ENCODE assay signal across 8 mouse cellular contexts in the genomic region with DNA sequence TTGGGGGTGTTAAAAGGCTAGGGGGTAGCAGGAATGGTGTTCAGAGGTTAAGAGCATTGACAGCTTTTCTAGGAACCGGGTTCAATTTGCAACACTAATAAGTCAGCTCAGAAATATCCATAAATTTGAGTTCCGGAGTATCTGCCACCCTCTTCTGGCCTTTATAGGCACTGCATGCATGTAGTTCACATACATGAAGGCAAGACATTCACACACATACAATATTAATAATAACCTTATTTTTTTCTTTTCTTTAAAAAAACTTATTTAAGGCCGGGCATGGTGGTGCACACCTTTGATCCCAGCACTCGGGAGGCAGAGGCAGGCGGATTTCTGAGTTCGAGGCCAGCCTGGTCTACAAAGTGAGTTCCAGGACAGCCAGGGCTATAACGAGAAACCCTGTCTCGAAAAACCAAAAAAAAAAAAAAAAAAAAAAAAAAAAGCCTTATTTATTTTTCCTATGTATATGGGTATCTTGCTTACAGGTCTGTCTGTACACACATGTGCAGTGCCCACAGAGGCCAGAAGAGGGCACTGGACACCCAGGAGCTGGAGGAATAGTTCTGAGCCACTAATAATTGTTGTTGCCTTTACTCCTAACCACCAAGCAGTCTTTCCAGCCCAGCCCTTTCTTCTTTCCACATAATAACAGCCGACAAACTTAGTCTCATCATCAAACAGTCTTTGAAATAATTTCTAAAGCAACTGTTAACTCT. TPM values are rescaled to one million over a fixed set of nuclear protein-coding genes. Genes with fewer than 3 reads are reported as not detected.
DNase-seq lines count a peak whose midpoint lies in the region; ATAC-seq and TF ChIP-seq lines count a peak whose summit lies in the region.

No protein-coding gene starts in this region.

- WGBS in kidney, adult 2 months: 78% methylated on average over 9 of the region's 9 CpGs
- 94% methylated on average over 9 of the region's 9 CpGs for WGBS in kidney, embryonic 15.5 days
- 91% methylated on average over 9 of the region's 9 CpGs for WGBS in limb, embryonic 14.5 days

- TF ChIP-seq CTCF in kidney, adult 2 months (conservative IDR thresholded peaks at IDR 0.05; ENCODE audit: insufficient read depth, insufficient read length, low read depth, low read length): peak; percentile 89
- TF ChIP-seq CTCF in MEL (IDR thresholded peaks at IDR 0.05 in 2 of 3, conservative IDR thresholded peaks at IDR 0.05 in 1 of 3; ENCODE audit: control insufficient read depth in 1 of 3, insufficient read depth in 1 of 3, low read depth in 2 of 3, low read length in 3 of 3, poor library complexity in 1 of 3, severe bottlenecking in 1 of 3): peak; percentile 71 to 82 (median 76)

- no peaks in the 10 kb centered on the region for H3K79me2 ChIP-seq in MEL (ENCODE audit: control insufficient read depth, insufficient read depth, low read length, poor library complexity)

- no peaks in the 10 kb centered on the region for H3K4me1 ChIP-seq in kidney, adult 2 months (ENCODE audit: control insufficient read depth, insufficient read depth, low read length)
- H3K4me1 ChIP-seq in kidney, embryonic 15.5 days: no peaks in the 10 kb centered on the region
- peaks cover 2 to 4% of the 10 kb centered on the region in 2 experiments; a peak in 2 of 4 replicates for H3K4me1 ChIP-seq in MEL (ENCODE audit: control insufficient read depth in 1 of 2, insufficient read depth in 2 of 2, low read length in 2 of 2)
- H3K4me1 ChIP-seq in limb, embryonic 14.5 days (ENCODE audit: control insufficient read depth, insufficient read depth, low read length): no peaks in the 10 kb centered on the region

- no peak overlapping the region for H3K27ac ChIP-seq in kidney, adult 2 months (ENCODE audit: insufficient read depth, low read depth, low read length)
- no peak overlapping the region for H3K27ac ChIP-seq in kidney, embryonic 15.5 days
- no peak overlapping the region for H3K27ac ChIP-seq in MEL (ENCODE audit: control insufficient read depth, low read depth, low read length)
- no peak overlapping the region for H3K27ac ChIP-seq in limb, embryonic 14.5 days (replicated peaks; ENCODE audit: low read depth, low read length)

- no peak for TF ChIP-seq POLR2A in kidney, adult 2 months (IDR thresholded peaks at IDR 0.05; ENCODE audit: low read depth, low read length)
- no peak for TF ChIP-seq POLR2A in MEL (IDR thresholded peaks at IDR 0.05; ENCODE audit: control insufficient read depth in 1 of 2, insufficient read depth in 1 of 2, low read depth in 1 of 2, low read length in 2 of 2, poor library complexity in 1 of 2)
- TF ChIP-seq POLR2A in limb, embryonic 14.5 days (IDR thresholded peaks at IDR 0.05; ENCODE audit: borderline replicate concordance, extremely low read depth, insufficient read depth, insufficient read length): no peak

- TF ChIP-seq RAD21 in MEL (IDR thresholded peaks at IDR 0.05; ENCODE audit: low read depth, low read length): peak; percentile 75

- no peak overlapping the region for H3K4me2 ChIP-seq in kidney, embryonic 15.5 days
- no peak overlapping the region for H3K4me2 ChIP-seq in limb, embryonic 14.5 days (replicated peaks; ENCODE audit: low read depth, low read length, severe bottlenecking)

- no peaks in the 10 kb centered on the region for H3K9me3 ChIP-seq in kidney, embryonic 15.5 days (replicated peaks)
- H3K9me3 ChIP-seq in MEL (replicated peaks; ENCODE audit: insufficient read depth, low read length): no peaks in the 10 kb centered on the region
- no peaks in the 10 kb centered on the region for H3K9me3 ChIP-seq in limb, embryonic 14.5 days (ENCODE audit: control insufficient read depth, low read length)

- H3K4me3 ChIP-seq in kidney, adult 2 months (ENCODE audit: insufficient read depth, low read depth, low read length): no peak overlapping the region
- no peak overlapping the region for H3K4me3 ChIP-seq in kidney, embryonic 15.5 days (replicated peaks)
- no peak overlapping the region for H3K4me3 ChIP-seq in MEL (ENCODE audit: control insufficient read depth in 1 of 2, insufficient read depth in 1 of 2, low read depth in 2 of 2, low read length in 2 of 2)
- no peak overlapping the region for H3K4me3 ChIP-seq in limb, embryonic 14.5 days (replicated peaks; ENCODE audit: low read length)

- no peaks in the 10 kb centered on the region; the same call in none of the 2 replicates for H3K36me3 ChIP-seq in kidney, adult 2 months (ENCODE audit: control insufficient read depth, insufficient read depth, low read length)
- H3K36me3 ChIP-seq in kidney, embryonic 15.5 days: peaks cover 94% of the 10 kb centered on the region
- H3K36me3 ChIP-seq in MEL (ENCODE audit: control insufficient read depth in 1 of 2, insufficient read depth in 2 of 2, low read length in 2 of 2): peaks cover 6 to 26% of the 10 kb centered on the region in 2 experiments; a peak in 3 of 4 replicates
- peaks cover 94% of the 10 kb centered on the region for H3K36me3 ChIP-seq in limb, embryonic 14.5 days (ENCODE audit: control insufficient read depth, insufficient read depth, low read length)

- no peak for ATAC-seq in kidney, embryonic 15.5 days (replicated peaks; ENCODE audit: low FRiP score)
- no peak for ATAC-seq in limb, embryonic 14.5 days (ENCODE audit: low FRiP score, low read depth)

- DNase-seq in kidney, adult 2 months: peak; percentile 75
- peak; percentile 83 for DNase-seq in MEL (ENCODE audit: low read depth, low spot score)
- peak; percentile 48 for DNase-seq in cerebellum, adult 8-10 months
- DNase-seq in heart, adult 8-10 months (ENCODE audit: low spot score): peak; percentile 48
- peak; percentile 31 for DNase-seq in limb, embryonic 14.5 days (ENCODE audit: low spot score)
- DNase-seq in retina, adult 2 months (ENCODE audit: low read depth, low spot score): peak; percentile 29
- DNase-seq in thymus, postnatal 36 days: peak; percentile 75

- H3K9ac ChIP-seq in kidney, embryonic 15.5 days: no peak overlapping the region
- no peak overlapping the region for H3K9ac ChIP-seq in MEL (ENCODE audit: control insufficient read depth, low read depth, low read length, poor library complexity, severe bottlenecking)
- no peak overlapping the region for H3K9ac ChIP-seq in limb, embryonic 14.5 days (ENCODE audit: low read depth, low read length, severe bottlenecking)

- no peaks in the 10 kb centered on the region for H3K27me3 ChIP-seq in kidney, adult 2 months (replicated peaks; ENCODE audit: control insufficient read depth, insufficient read depth, low read length)
- H3K27me3 ChIP-seq in kidney, embryonic 15.5 days: no peaks in the 10 kb centered on the region
- H3K27me3 ChIP-seq in MEL (ENCODE audit: control insufficient read depth in 1 of 2, insufficient read depth in 2 of 2, low read length in 2 of 2): no peaks in the 10 kb centered on the region
- H3K27me3 ChIP-seq in limb, embryonic 14.5 days (ENCODE audit: control insufficient read depth, insufficient read depth, low read length): no peaks in the 10 kb centered on the region

- TF ChIP-seq EP300 in MEL (IDR thresholded peaks at IDR 0.05; ENCODE audit: low read depth in 1 of 2, low read length in 2 of 2): no peak

TF ChIP-seq in MEL, 35 proteins besides CTCF, POLR2A, EP300 and RAD21:
- TF ChIP-seq SIN3A (IDR thresholded peaks at IDR 0.05; ENCODE audit: low read length) (no peak), MYC (IDR thresholded peaks at IDR 0.05; ENCODE audit: low read depth, low read length) (0 out of 2 replicates have a peak, but pooled peaks have one; percentile 18), ZNF384 (IDR thresholded peaks at IDR 0.05; ENCODE audit: low read depth, low read length) (peak; percentile 63; the same call in 1 of the 2 replicates), SMC3 (IDR thresholded peaks at IDR 0.05; ENCODE audit: low read depth, low read length) (peak; percentile 59), ZC3H11A (IDR thresholded peaks at IDR 0.05; ENCODE audit: low read depth, low read length) (peak; percentile 46; the same call in 1 of the 2 replicates)

RNA-seq across cellular contexts. Expression of a gene that starts 9.6 kb away (rescaled TPM):
- 209 and 220 TPM in 2 replicates for polyA plus RNA-seq in kidney, adult 2 months (2012; rRNA removed)
- 420 and 439 TPM in 2 replicates for polyA plus RNA-seq in kidney, embryonic 15.5 days (2015; fragmentation: Nextera tagmentation; extraction: Ambion mirVana)
- total RNA-seq in MEL (2012; rRNA removed): 244 and 262 TPM in 2 replicates
- 100 to 1,000 TPM in 1 of 2 experiments, not detected in 1; 390 TPM for polyA plus RNA-seq in MEL (2012; ENCODE audit: insufficient read depth in 1 of 2, insufficient read length in 2 of 2, low read depth in 1 of 2, low replicate concordance in 2 of 2, missing spikeins in 1 of 2)
- 100 to 1,000 TPM; 151 to 179 (median 164) TPM for total RNA-seq in heart, adult 8-10 months (2022)
- 686 and 736 TPM in 2 replicates for polyA plus RNA-seq in limb, embryonic 14.5 days (2012; rRNA removed)
- 427 and 463 TPM in 2 replicates for polyA plus RNA-seq in limb, embryonic 14.5 days (2014; fragmentation: Nextera tagmentation; extraction: Ambion mirVana)

RNA-seq across cellular contexts. Expression of a gene that starts 32.3 kb away (rescaled TPM):
- polyA plus RNA-seq in kidney, adult 2 months (2012; rRNA removed): 17.7 and 18.8 TPM in 2 replicates
- 35.5 and 39.5 TPM in 2 replicates for polyA plus RNA-seq in kidney, embryonic 15.5 days (2015; fragmentation: Nextera tagmentation; extraction: Ambion mirVana)
- 16.3 and 23.7 TPM in 2 replicates for total RNA-seq in MEL (2012; rRNA removed)
- polyA plus RNA-seq in MEL (2012; ENCODE audit: insufficient read depth in 1 of 2, insufficient read length in 2 of 2, low read depth in 1 of 2, low replicate concordance in 2 of 2, missing spikeins in 1 of 2): 10 to 100 TPM in 1 of 2 experiments, not detected in 1; 24.8 TPM
- 10 to 100 TPM in 3 of 4 experiments, 1 to 10 TPM in 1; 8.9 to 12.5 (median 11.3) TPM for total RNA-seq in heart, adult 8-10 months (2022)
- polyA plus RNA-seq in limb, embryonic 14.5 days (2012; rRNA removed): 34.7 and 35.0 TPM in 2 replicates
- 39.1 and 39.3 TPM in 2 replicates for polyA plus RNA-seq in limb, embryonic 14.5 days (2014; fragmentation: Nextera tagmentation; extraction: Ambion mirVana)

RNA-seq across cellular contexts. Expression of a gene that starts 38.3 kb away (rescaled TPM):
- 12.8 and 13.0 TPM in 2 replicates for polyA plus RNA-seq in kidney, adult 2 months (2012; rRNA removed)
- 32.3 and 34.2 TPM in 2 replicates for polyA plus RNA-seq in kidney, embryonic 15.5 days (2015; fragmentation: Nextera tagmentation; extraction: Ambion mirVana)
- total RNA-seq in MEL (2012; rRNA removed): 13.9 and 14.8 TPM in 2 replicates
- 10 to 100 TPM in 1 of 2 experiments, not detected in 1; 27.4 TPM for polyA plus RNA-seq in MEL (2012; ENCODE audit: insufficient read depth in 1 of 2, insufficient read length in 2 of 2, low read depth in 1 of 2, low replicate concordance in 2 of 2, missing spikeins in 1 of 2)
- 10 to 100 TPM; 30.7 to 39.8 (median 35.3) TPM for total RNA-seq in heart, adult 8-10 months (2022)
- polyA plus RNA-seq in limb, embryonic 14.5 days (2012; rRNA removed): 21.4 and 23.5 TPM in 2 replicates
- 33.7 and 40.4 TPM in 2 replicates for polyA plus RNA-seq in limb, embryonic 14.5 days (2014; fragmentation: Nextera tagmentation; extraction: Ambion mirVana)

Comparison
In these comparisons a context has a peak if more than half of its experiments do, and no peak if none do; other contexts are left out.
1. DNase-seq: peak in every context shown above with its lines; median percentile 83 in MEL; 75 in kidney, adult 2 months; 75 in thymus, postnatal 36 days; 48 in cerebellum, adult 8-10 months; 48 in heart, adult 8-10 months; 31 in limb, embryonic 14.5 days; 29 in retina, adult 2 months.